Mouse (Mus musculus) layer of hippocampus, adult 11-12 months (tissue): Measurements from ENCODE around the gene Abcf2.

ENCODE experiments used
- DNase-seq: peaks from one replicate; pipeline ENCODE4 v3.0.0; 2022; ENCODE audit warnings: low spot score

Gene Abcf2

GRCm38 (mm10) chr5:24527780-24528179, 49.5 kb downstream of the Abcf2 start:
- DNase-seq, result no peak

- no peak for DNase-seq
Measured at GRCm38 (mm10) chr5:24526889-24527230, 50.4 kb downstream of the Abcf2 start, which contains the start of gene Gbx1. Gene Gbx1, minus strand, starts transcription at chr5:24527202.

- DNase-seq, result no peak
Measured at GRCm38 (mm10) chr5:24526190-24526888, 50.9 kb downstream of the Abcf2 start.

GRCm38 (mm10) chr5:24525360-24526189, 51.7 kb downstream of the Abcf2 start:
- DNase-seq, result no peak

DNA sequence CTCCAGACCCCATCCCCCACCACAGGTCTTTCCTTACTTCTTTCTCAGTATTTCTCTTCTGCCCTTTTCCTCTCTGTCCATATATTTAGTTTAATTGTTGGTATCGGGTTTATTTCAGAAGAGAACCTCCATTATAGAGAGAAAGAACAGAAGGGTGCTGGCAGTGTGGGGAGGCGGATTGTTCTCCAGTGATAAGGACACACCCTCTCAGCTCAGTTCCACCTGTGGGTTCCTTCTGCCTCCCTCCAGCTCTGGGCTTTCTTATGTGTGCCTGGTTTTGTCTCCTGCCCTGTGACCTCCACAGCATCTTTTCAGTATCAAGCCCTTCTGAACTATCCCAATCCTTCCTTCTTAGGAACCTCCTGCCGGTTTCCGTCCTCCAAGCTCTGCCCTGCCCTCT, 52.7 kb downstream of the Abcf2 start:
- no peak for DNase-seq

DNA sequence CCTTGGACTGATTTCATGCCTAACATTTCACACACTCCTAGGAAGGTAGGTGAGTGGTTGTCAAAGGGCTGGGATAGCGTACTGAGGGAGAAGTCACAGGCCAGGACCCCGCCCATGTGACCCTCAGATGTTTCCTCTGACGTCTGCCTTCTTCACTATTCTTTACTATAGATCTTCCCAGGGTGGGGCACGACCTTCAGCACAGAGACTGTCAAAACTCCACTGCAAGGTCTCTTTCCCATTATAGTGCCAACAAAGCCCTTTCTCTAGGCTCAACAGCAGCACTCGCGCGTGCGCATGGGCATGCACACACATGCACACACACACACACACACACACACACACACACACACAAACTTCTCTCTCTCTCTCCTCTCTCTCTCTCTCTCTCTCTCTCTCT, 53.5 kb downstream of the Abcf2 start:
- DNase-seq, result no peak

GRCm38 (mm10) chr5:24521366-24521765, 55.9 kb downstream of the Abcf2 start:
- DNase-seq, result no peak
